Mouse (Mus musculus): ENCODE data around the gene Stard8. TPM values are rescaled to one million over a fixed set of nuclear protein-coding genes. Genes with fewer than 3 reads are reported as not detected.
"Not testable (repeated sequence)": the region's sequence is repeated elsewhere in the genome, so short reads cannot be mapped to it uniquely, and the experiment has no call there.

Gene Stard8
- total RNA-seq, 2 experiments from 2014 or later = 27.6 to 33.2 TPM

- no peak for DNase-seq
Measured at GRCm38 (mm10) chrX:99046360-99047055, 43.5 kb downstream of the Stard8 start.

GRCm38 (mm10) chrX:99048111-99048510, 45.1 kb downstream of the Stard8 start:
- DNase-seq = no peak

GRCm38 (mm10) chrX:99049247-99049646, 46.2 kb downstream of the Stard8 start:
- peak; percentile 26 for DNase-seq

GRCm38 (mm10) chrX:99050736-99051481, 47.9 kb downstream of the Stard8 start:
- DNase-seq = no peak

GRCm38 (mm10) chrX:99052255-99052654, 49.2 kb downstream of the Stard8 start:
- DNase-seq = no peak

DNA sequence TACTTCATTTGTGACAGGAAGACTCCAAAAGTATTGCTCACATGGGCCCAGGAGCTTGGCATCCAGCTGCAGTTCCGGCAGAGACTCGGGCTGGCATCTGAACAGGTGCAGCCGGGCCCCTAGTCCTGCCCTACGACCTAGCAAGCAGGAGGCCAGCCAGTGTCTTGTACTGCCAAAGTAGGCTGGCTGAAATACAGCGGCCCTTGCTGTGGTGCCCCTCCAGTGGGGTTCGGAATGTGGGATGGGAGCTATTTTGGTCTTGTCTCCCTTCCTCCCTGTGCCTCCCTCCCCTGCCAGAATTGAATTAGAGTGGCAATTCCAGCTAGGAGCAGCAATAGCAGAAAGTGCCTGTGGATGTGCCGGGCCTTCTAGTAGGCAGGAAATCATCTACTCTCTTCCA, 51.5 kb downstream of the Stard8 start:
- DNase-seq = no peak

- DNase-seq = no peak
Measured at GRCm38 (mm10) chrX:99057772-99058440, 54.9 kb downstream of the Stard8 start.

GRCm38 (mm10) chrX:99059119-99059518, 56.1 kb downstream of the Stard8 start:
- peak; percentile 22 for DNase-seq

- DNase-seq = no peak
Measured at GRCm38 (mm10) chrX:99065582-99065981, 62.5 kb downstream of the Stard8 start.

DNA sequence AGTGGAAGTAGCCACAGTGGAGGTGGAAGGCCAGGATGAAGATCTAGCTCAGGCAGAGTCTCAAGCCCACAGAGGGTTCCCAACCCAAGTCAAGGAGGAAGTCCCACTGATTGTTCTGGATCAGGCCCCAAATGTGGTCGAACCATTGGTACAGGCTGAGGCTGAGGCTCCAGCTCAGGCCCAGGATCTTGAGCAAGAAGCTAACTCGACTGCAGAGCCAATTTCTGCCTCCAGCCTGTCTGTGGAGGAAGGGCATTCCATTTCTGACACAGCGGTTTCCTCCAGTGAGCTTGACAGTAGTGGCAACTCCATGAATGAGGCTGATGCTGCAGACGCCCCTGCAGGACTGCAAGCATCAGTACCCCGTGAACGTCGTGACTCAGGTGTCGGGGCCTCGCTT, 63.5 kb downstream of the Stard8 start:
- DNase-seq = no peak

- DNase-seq = no peak
Measured at GRCm38 (mm10) chrX:99067232-99067631, 64.2 kb downstream of the Stard8 start.

DNA sequence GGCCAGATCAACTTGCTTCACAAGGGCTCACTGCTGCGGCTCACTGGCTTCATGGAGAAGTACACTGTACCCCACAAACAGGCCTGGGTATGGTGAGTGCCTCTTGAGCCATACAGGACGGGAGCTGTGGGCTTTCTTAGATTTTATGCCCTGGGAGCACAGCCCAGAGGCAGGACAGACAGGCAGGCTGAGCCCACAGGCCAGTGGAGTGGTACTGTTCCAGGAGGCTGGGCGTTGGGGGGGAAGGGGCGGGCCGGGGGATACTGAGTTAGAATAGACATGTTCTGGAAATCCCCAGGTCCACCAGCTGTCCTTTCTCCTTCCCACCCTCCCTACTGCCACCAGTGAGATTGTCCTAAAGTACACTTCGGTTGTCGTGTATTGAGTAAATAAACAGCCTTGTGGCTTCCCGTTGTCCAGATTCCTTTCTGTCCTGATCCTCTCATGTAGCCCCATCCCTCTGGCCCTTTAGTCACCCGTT, 64.7 kb downstream of the Stard8 start:
- no peak for DNase-seq

DNA sequence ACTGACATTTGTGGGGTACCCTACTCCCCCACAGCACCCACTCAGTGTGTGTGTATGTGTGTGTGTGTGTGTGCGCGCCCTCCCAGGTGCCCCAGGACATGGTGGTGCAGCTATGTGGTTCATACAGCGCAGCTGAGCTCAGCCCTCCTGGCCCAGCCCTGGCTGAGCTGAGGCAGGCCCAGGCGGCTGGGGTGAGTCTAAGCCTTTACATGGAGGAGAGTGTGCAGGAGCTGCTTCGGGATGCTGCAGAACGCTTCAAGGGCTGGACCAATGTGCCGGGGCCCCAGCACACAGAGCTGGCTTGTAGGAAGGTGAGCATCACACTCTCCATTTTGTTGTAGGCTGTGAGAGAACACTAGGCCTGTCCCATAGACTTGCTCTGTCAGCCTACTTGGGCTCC, 68.1 kb downstream of the Stard8 start:
- DNase-seq = no peak

DNA sequence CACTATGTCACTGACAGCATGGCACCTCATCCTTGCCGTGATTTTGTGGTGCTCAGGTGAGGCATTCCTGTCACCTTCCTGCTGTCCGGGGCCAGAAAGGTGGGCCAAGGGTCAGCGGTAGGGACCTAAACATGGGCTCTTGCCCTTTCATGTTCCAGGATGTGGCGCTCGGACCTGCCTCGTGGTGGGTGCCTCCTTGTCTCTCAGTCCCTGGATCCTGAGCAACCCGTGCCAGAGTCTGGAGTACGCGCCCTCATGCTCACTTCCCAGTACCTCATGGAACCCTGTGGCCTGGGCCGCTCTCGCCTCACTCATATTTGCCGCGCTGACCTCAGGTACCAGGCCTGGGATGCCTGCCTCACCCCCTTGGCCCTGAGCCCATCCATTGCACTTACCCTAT, 69.5 kb downstream of the Stard8 start:
- no peak for DNase-seq

DNA sequence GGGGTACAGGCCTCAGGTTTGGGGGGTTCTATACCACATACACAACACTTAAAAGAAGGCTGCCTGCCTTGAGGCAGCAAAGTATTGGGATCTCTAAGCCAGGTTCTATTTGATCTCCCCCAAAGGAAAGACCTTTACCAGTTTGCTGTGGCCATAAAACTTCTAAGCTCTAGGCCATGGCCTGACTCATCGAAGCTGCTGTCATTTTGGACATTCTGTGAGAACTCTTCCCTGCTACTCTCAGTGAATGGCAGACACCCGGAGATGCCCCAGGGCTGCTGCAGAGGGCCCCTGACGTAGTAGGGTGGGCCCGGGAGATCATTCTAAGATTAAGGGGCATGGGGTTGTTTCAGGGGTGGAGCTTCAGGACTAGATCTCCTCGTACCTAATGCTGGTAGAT, 72.1 kb downstream of the Stard8 start:
- no peak for DNase-seq

- no peak for DNase-seq
Measured at GRCm38 (mm10) chrX:99076460-99076859, 73.4 kb downstream of the Stard8 start.

DNA sequence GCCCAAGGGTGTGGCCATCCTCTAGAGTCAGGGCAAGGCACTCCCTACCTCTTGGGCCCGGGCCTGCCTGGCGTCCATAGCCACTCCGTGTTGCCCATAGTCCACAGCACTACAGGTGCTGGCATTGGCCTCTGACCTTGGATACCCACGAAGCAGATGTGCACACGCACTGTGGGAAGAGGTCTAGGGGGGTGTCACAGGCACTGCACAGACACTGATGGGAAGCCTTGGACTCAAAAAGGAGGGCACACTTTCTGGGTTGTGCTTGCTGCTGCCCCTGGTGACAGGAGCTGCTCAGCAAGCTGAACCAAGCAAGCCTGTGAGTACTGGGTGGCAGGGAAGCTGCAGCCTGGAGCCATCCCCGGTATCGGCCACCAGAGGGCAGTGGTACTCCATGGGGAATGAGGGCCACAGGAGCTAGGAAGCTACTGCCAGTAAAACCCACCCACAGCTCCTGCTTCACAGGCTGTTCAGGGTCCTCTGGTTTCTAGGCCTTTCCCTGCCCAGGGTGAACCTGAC, 75.4 kb downstream of the Stard8 start:
- DNase-seq = not testable (repeated sequence)

DNA sequence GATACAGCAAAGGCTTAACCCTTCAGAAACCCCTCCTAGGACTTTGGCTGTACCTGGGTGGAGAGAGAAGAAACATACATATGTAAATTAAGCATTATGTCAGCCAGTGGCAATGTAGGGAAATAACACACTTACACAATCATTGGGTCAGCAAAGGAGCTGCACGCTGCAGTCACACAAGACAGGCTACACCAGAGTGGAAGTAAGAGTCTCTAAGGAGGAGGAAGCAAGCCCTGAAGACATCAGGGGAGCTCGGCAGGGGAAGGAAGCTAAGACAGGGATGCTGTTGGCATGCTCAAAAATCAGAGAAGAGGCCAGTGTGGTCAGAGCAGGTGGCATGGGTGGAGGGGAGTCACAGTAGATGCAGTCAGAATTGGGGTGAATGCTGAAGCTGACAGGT, 89.7 kb downstream of the Stard8 start:
- no peak for DNase-seq

- DNase-seq = not testable (repeated sequence)
Measured at GRCm38 (mm10) chrX:99111088-99111724, 108.2 kb downstream of the Stard8 start.

DNA sequence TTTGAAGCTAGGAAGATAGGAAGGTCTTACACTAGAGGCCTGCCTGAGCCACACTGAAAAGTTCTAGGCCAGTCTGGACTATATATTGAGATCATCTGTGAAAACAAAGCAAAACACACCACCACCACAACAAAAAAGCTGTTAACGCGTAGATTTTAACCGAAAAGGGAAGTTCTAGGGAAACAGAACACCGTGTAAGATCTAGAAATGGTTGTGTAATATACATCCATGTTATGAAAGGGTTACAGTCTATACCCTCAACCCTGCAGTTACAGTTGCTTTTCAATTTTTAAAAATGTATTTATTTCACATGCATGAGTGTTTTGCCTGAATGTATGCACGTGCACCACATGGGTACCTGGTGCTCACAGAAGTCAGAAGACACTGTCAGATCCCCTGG, 116.5 kb downstream of the Stard8 start:
- DNase-seq = no peak
